Mouse (Mus musculus) brain, embryonic 14.5 days (tissue): ENCODE data around the gene Bnc1.

Source experiments
- CTCF ChIP-seq: fragments of 200-500 bp; IDR thresholded peaks from 2 replicates; pipeline ENCODE4 v1.5.1; 2012; ENCODE audit warnings: inconsistent platforms, mild to moderate bottlenecking, moderate library complexity, borderline replicate concordance; ENCODE audit not compliant: insufficient read depth, insufficient read length; ENCODE audit errors: extremely low read depth
- POLR2A ChIP-seq: fragments of 200-500 bp; IDR thresholded peaks from 2 replicates; pipeline ENCODE4 v1.6.1; 2012; ENCODE audit warnings: mild to moderate bottlenecking, inconsistent platforms, borderline replicate concordance; ENCODE audit not compliant: poor library complexity, insufficient read depth, insufficient read length, severe bottlenecking; ENCODE audit errors: extremely low read depth

DNA sequence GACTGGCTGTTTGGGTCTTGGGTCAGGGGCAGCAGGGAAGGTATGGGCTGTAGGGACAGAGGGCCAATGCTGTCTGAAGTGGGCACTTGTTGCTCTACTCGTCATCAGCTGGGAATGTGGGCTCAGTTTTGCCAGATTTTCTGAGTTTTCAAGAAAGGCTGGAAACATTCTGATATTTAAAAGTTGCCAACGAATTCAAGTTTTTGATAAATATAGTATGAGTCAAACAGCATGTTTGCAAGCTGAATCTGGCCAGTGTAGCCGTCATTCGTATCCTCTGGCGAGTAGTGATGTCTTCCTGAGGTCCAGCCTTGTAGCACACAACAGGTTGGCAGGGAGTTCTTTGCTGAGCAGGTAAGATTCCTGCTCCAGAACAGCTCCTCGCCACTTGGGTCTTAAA is 3.0 kb upstream of the Bnc1 start:
- TF ChIP-seq CTCF = no peak
- no peak for TF ChIP-seq POLR2A
